Mouse (Mus musculus) heart, postnatal 14 days (tissue): ENCODE results near the gene Hspb8. TPM values are rescaled to one million over a fixed set of nuclear protein-coding genes. Genes with fewer than 3 reads are reported as not detected.
A peak's percentile ranks its signal among the peaks of the same experiment; 100 is the strongest.
"Not testable (repeated sequence)": the region's sequence is repeated elsewhere in the genome, so short reads cannot be mapped to it uniquely, and the experiment has no call there.

Experiments
- DNase-seq, 2 experiments: peaks; one replicate each; pipeline ENCODE4 v3.0.0; 2021 to 2022
- intact Hi-C: fragments of 180-260 bp; cut with DNase I; formaldehyde crosslinking; loops from one replicate; pipeline ENCODE4 v1.15.1; 2025
- total RNA-seq, 2 experiments: library from RNA; stranded (reverse); gene quantifications; 2 replicates each; pipeline ENCODE4 v1.2.3; 2021

Hspb8 gene
- total RNA-seq, 2 experiments from 2014 or later = 234 to 252 TPM

DNA sequence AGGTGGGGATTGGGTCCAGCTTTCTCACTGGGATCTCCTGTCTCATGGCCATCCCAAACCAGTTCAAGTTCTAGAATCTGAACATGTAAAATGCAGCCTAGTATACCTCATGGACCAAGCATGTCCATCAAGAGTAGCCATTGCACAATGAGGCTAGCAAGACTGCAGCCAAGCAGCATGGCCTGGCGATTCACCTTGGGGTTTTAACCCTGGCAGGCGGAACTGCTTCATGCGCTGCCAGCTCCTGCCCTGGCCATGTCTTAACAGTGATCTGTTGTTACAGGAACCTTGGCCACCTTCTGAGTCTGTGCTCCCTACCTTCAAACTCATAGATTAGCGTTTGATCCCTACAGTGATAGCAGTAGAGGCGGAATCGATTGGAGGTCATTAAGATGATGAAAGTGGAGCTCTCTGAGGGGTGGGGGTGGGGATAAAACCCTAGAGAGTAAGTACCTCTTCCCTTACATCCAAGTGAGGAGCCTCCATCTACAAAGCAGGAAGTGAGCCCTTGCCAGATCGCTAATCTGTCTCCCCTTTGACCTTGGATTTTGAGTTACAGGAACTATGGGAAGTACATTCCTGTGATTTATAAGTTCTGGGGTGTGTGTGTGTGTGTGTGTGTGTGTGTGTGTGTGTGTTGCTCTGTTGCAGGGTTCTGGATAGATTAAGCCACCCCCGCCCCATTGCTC is 22.5 kb downstream of the Hspb8 start:
- DNase-seq = no peak
- intact Hi-C loops = no loop called here

DNA sequence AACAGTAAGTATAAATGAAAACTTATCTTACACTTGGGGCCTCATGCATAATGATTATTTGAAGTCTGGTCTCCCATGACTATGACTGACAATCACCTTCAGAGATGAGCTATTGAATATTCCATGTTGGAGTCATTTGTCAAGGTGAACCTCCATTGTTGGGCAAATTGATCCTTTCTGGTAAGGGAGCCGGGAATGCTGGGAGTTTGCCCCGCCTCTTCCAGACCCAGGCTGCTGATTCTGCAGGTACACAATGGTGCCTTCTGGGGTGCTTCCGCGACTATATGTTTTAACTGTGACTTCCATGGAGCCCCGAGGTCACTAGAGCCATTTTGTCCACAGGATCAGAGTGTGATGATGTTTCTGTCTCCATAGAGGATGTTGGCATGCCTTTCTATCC is 26.6 kb downstream of the Hspb8 start:
- no peak for DNase-seq
- intact Hi-C loops = no loop called here

DNA sequence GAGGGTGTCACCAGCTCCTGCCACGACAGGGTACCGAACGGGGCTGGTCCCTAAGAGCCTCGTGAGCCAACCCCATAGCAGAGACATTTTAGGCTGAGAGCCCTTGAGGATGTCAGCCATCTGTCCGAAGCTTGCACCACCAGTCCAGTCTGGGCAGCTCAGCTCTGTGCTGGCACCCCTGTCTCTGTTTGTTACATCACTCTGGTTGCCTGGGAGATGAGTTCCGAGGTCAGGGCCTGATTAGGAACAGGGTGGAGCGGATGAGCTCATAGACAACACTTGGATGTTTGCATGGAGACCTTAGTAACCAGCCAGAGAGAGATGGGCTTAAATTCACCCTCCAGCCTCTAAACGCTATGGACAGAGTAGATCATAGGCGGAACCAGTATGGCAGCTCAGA is 30.1 kb downstream of the Hspb8 start:
- peak; percentile 18 to 27 for DNase-seq
- intact Hi-C loops = no loop called here

DNA sequence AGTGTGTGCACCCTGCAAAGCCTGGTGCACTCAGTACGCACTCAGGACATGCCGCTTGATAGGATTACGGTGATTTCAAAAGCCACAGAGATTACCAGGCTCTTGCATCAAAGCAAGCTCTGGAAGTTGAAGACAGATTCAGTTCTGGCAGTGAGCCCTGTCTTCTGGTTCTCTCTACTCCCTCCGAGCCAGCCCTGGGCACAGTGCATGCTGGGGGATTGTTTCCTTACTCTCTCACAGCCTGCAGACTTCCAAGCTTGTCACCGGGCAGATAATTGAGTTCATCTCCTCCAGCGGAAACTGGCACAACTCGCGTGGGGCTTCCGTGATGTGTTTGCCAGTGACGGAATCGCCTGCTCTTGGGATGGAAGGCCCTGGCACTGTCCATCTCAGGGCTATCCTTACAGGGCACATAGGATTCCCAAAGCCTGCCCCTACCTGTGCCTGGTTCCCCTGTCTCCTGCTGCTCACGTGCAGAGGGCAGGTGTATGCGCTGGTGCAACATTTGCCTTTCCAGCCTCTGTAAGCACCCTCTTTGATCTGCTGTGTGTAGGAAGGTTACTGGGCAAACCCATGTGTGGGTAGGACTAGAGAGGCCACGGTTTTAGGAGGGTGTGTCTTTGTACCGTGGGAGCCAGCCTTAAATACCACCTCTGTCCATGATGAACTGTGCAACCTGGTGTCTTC is 32.7 kb downstream of the Hspb8 start:
- peak; percentile 17 to 51 for DNase-seq
- intact Hi-C loops = loop anchor here (2.0 to 5.0 kb wide), 3 partner anchors 65 to 158 kb away; no protein-coding TSS in a partner anchor

DNA sequence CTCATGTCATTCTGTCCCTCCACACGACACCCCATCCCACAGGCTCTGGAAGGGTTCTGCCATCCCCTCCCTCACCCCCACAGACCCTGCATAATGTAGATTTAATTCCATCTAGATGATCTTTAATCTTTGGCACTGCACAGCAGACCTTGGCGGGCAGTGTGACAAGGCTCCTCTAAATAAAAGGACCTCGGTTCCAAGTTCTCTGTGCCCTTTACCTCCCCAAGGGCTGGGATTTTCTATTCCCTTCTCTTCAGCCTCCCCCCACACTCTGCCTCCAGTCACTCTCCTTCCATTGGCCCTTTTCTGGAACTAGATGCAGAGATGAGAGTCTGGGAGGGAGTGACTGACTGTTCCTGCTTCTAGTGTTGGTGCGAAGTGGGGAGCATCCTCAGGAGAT is 33.3 kb downstream of the Hspb8 start:
- intact Hi-C loops = loop anchor here (5.0 kb wide), 2 partner anchors 88 to 157 kb away; no protein-coding TSS in a partner anchor
- no peak for DNase-seq

DNA sequence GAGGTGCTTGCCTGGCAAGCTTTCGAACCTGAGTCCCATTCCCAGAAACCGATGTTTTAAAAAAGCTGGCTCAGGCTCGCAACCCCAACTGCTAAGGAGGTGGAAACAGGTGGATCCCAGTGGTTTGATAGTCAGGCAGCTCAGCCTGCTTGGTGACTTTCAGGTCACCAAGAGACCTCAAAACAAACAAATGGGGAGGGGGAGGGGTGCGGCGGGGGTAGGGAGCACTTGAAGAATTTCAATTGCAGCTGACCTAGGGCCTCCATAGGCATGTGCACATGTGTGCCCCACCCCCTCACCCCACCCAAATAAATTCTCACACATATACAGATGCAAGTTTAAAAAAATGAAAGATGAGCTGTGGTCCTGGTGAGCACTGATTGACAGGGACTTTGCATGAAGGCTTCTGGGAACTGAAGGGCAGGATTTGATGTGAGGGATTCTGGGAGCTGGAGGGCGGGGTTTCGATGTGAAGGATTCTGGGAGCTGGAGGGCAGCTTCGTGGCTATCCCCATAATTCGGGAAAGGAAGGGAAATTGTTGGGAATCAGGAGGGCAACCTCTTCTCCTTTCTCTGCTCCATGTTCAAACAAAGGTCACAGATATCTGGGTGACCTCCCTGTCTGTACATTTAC is 35.2 kb downstream of the Hspb8 start:
- no peak for DNase-seq
- intact Hi-C loops = loop anchor here (5.0 kb wide), 2 partner anchors 90 to 155 kb away; no protein-coding TSS in a partner anchor

DNA sequence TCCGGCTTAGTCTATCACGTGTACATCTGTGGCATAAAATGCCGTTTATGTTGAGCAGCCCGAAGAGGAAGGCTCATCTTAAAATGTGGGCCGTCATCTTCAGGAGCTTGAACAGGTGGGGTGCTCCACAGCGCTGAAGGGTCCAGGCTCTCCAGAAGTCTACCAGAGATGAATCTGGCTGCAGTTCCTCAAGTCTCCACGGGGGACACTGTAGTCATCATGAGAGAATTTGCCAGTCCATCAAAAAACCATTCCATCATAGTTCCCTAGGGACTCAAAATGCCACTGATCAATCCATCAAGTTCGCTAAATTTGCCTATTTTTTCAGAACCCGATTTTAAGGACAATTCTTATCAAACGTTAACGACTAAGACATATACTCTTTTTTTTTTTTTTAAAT is 36.6 kb downstream of the Hspb8 start:
- intact Hi-C loops = loop anchor here (5.0 kb wide), 2 partner anchors 91 to 154 kb away; no protein-coding TSS in a partner anchor
- peak; percentile 59 to 73 for DNase-seq

DNA sequence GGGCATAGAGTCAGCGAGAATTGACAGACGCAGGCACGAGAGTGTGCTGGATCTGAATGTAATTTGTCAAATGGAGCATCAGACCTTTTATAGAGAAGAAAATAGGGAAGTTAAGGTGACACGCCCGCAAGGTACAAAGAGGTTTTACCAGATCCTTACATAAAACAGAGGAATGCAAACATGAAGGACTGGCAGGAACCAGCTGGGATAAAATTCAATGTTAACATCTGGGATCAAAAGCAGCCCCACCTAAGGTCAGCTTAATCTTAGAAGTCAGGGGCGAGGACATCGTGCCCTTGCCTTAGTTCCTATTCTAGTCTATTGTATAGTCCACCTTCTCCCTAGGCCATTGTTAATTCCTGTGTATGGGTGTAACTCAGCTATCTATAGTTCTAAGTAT is 40.0 kb downstream of the Hspb8 start:
- not testable (repeated sequence) for DNase-seq

DNA sequence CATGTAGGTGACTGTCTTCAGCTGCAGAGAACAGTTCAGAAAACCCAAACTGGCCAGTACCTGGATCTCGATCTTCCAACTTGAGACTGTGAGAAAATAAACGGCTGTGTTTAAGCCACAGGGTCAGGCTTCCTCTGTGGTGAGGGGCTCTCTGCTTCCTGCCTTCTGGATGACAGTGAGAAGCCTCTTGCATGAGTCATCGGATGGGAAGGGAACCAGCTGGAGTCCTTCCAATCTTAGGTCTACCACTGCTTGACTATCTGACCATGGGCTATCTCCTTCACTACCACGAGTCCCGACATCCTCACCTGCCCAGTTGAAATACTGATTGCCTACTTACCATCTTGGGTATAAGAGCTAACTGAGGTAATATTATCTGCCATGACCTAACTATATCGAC is 40.9 kb downstream of the Hspb8 start:
- no peak for DNase-seq
- intact Hi-C loops = no loop called here

More for the DNA sequence above, 40.0 kb downstream of the Hspb8 start:
- intact Hi-C loops = not testable (repeated sequence)

DNA sequence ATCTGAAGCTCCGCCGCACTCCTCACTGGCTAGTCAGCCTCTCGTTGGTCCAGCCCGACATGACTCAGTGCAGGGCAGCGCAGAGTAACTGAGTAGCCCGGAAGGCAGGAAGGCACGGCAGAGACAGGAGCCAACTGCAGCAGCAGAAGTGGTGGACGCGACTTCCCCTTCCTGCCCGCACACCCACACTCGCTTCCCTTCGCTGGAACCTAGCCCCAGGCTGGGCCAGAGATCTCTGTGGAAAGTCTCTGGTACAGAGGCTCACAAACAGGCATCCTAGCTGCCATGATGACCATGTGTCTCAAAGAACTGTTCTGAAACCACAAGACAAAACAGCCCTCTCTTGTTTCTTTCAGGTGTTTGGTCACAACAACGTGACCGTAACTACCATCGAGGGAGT is 41.4 kb downstream of the Hspb8 start:
- no peak for DNase-seq
- intact Hi-C loops = no loop called here

DNA sequence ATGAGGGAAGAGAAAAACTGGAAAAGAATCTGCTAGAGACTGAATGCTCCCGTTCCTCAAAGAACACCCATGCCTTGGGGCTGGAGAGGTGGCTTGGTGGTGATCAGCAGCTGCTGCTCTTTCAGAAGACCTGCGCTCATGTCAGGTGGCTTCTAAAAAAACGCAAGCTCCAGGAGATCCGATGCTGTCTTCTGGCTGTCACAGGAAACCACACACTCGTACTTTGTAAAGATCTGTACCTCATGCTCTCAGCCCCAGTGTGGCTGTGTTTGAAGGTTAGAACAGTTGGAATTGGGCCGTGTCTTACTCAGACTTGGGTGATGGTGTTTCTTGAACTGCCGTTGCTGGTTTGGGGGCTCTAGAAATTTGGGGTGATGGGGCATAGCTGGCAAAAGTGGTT is 42.3 kb downstream of the Hspb8 start:
- no peak for DNase-seq
- intact Hi-C loops = no loop called here

DNA sequence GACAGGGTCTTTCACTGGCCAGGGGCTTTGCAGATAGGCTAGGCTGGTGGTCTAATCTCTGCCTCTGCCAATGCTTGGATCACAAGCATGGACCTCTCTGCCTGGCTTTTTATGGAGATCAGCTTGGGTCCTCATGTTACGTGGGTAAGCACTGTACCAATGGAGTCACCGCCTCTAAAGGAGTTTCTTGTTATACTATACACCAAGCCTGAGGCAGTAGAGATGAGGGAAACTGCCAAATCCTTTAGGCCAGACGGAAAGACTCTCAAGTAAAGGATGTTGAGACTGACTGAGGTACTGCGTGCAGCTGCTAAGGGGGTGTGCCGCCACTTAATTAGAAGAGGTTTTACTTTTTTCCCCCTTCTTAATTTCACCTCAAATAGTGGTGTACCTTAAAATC is 43.8 kb downstream of the Hspb8 start:
- no peak for DNase-seq
- intact Hi-C loops = no loop called here

DNA sequence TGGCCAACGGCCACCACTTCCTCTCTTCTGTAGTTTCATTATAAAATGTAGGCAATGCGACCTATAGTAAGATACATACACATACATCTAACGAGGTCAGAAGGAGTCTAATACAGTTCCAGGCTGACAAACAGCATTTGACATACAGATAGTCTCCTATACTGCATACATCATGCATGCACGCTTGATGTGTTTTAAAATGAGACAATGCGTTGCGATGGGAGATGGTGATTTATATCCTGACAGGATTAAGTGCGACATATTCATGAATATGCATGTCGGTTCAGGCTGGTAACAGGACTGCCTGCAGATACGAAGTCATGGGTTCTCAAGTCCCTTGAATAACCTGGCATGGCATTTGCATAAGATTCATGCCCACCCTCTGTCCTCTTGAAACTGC is 54.7 kb downstream of the Hspb8 start:
- no peak for DNase-seq
- intact Hi-C loops = no loop called here

DNA sequence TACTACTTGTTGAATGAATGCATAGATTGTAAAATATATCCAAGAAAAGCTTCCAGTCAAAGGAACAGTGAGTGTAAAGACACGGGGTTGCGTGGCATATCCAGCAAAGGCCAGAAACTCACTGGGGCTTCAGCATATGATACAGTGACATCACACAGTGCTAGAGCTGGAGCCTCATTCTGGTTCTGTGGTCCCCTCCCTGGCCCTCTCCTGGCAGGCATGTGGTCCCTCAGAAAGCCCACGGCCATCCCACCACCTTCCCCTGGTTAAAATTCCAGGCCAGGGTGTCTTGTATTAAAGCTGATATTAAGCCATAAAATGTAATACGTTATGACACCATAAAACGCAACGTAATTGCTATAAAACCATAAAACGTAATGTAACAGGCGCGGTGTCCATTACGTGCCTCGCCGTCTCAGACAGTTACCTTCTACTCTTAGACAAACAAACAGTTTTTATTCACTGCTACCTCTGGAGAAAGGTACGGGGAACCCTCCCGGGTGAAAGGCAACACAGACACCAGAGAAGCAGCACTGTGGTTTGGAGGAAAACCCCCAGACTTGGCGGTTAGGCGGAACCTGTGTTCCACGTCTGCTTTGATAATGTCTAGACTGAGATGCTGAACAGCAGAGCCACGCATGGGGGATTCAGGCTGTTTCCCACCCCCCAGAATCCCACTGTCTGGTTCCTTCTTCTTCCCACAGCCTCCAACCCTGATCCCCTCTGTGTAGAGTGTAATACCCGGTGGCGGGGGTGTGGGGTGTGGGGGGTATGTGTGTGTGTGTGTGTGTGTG is 55.6 kb downstream of the Hspb8 start:
- no peak for DNase-seq
- intact Hi-C loops = no loop called here

DNA sequence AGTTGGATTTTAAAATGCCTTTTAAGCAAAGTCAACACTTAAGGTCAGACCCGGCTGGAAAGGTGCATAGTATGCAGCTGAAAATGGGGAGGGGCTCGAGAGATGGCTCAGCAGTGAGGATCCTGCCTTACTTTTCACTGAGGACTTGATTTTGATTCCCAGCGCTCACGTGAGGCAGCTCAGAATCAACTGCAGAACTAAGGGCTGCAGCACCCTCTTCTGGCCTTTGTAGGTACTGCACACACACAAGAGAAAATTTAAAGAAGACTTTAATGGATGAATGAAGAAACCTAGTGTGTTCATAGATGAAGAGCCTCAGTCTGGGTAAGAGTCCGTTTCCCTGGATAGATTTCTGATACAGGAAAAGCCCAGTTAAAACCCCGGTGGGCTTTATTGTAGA is 61.3 kb downstream of the Hspb8 start:
- DNase-seq = no peak
- intact Hi-C loops = no loop called here

DNA sequence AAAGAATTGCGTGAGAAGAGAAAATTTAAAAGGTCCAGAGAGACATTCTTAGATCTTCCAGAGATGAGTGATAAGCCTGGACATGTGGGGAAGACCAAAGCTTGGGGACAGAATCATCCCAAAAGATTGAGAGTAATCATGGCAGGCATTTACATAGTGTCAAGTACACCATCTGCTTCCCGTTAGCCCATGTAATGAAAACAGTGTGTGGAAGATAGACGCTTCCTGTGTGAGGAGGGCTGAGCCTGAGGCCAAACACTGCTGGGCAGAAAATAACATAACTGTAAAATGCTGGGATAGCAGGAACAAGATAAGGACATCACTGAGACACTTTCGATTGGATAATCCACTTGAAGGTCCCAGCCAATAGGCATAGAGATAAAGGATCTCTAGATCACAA is 61.9 kb downstream of the Hspb8 start:
- intact Hi-C loops = no loop called here
- DNase-seq = no peak

Other genes starting within 250 kb of the Hspb8 start
- gene Ccdc60, start 133.9 kb downstream of the Hspb8 start, total RNA-seq = not detected
- 1 to 10 TPM; 4.7 to 6.3 TPM for gene Srrm4, start 169.0 kb upstream of the Hspb8 start, total RNA-seq